Mouse (Mus musculus) megakaryocyte, embryonic 14.5 days (primary cell): ENCODE results near the gene Ch25h.

Experiments used
- FLI1 ChIP-seq: IDR thresholded peaks from 2 replicates; pipeline ENCODE4 v1.6.1; 2012; ENCODE audit warnings: low read length, inconsistent platforms, mixed read lengths
- GATA1 ChIP-seq: IDR thresholded peaks from 3 replicates; pipeline ENCODE4 v1.6.1; 2012; ENCODE audit warnings: mixed read lengths, low read length, inconsistent platforms, borderline replicate concordance

DNA sequence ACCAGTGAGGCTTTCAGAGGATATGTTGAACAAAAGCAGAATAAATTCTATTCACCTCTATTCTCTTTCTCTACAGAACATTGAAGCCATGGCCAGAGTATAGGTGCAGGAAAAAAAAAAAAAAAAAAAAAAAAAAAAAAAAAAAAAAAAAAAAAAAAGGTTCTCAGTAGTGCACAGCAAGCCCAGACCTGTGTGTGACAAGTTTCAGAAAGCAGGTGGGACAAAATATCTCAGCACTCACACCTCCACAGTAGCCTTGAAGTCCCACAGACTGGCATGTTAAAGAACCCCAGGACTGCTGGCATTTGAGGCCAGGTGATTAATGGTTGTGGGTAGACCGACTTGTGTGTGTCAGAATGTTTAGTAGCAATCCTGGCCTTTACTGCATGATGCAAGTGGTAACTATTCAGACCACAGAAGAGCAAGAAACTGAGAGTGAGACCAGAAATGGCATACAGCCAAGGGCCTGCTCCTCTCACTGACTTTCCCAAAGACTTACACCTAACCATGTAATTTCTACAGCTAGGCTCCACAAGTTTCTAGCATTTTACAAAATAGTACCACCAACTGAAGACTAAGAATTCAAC is 24.1 kb downstream of the Ch25h start:
- TF ChIP-seq GATA1, result no peak
- TF ChIP-seq FLI1, result no peak
